In genomic region chr7:101393015-101393414, GRCm38 (mm10) we compare ENCODE assay signal across 11 mouse cellular contexts. TPM values are rescaled to one million over a fixed set of nuclear protein-coding genes. Genes with fewer than 3 reads are reported as not detected.
A peak's percentile ranks its signal among the peaks of the same experiment; 100 is the strongest.
DNase-seq lines count a peak whose midpoint lies in the region; ATAC-seq and TF ChIP-seq lines count a peak whose summit lies in the region.
"Had no signal": no experiment of that assay in that cellular context is flagged by ENCODE, and none has a peak within 500 bp of the region (broad histone marks: within the 10 kb centered on the region; RNA-seq: fewer than 3 reads in every experiment).

No protein-coding gene starts in this region.

- no peaks in the 10 kb centered on the region for H3K36me3 ChIP-seq in forebrain, embryonic 12.5 days (replicated peaks)
- H3K36me3 ChIP-seq in forebrain, postnatal 0 days (ENCODE audit: insufficient read depth): no peaks in the 10 kb centered on the region
- H3K36me3 ChIP-seq in hindbrain, postnatal 0 days (ENCODE audit: insufficient read depth, low read length): 0 out of 2 replicates have a peak, but pooled peaks cover 4% of the 10 kb centered on the region
- peaks cover 31% of the 10 kb centered on the region for H3K36me3 ChIP-seq in stomach, embryonic 14.5 days (ENCODE audit: control insufficient read depth, insufficient read depth, low read length)

- DNase-seq in forebrain, postnatal 0 days: no peak
- DNase-seq in lung, postnatal 10 days: peak; percentile 31
- no peak for DNase-seq in lung, adult 2 months
- DNase-seq in hindbrain, postnatal 0 days (ENCODE audit: low spot score): no peak
- no peak for DNase-seq in urinary bladder, postnatal 25 days (ENCODE audit: low spot score)

- WGBS in forebrain, embryonic 12.5 days: 66% methylated on average over 4 of the region's 4 CpGs
- WGBS in forebrain, postnatal 0 days: 62% methylated on average over 4 of the region's 4 CpGs
- 50% methylated on average over 4 of the region's 4 CpGs for WGBS in lung, adult 2 months
- WGBS in hindbrain, postnatal 0 days: 50% methylated on average over 4 of the region's 4 CpGs
- WGBS in stomach, embryonic 14.5 days: 31% methylated on average over 4 of the region's 4 CpGs

- ATAC-seq in forebrain, embryonic 12.5 days (ENCODE audit: low FRiP score): no peak
- ATAC-seq in forebrain, postnatal 0 days: no peak
- ATAC-seq in hindbrain, postnatal 0 days: no peak
- ATAC-seq in stomach, embryonic 14.5 days (ENCODE audit: insufficient number of reproducible peaks, insufficient read depth, low FRiP score, low read depth): no peak
- no peak for ATAC-seq in granulocyte monocyte progenitor cell, adult 5-6 weeks (replicated peaks; ENCODE audit: poor library complexity, severe bottlenecking)

- TF ChIP-seq CTCF in forebrain, postnatal 0 days (IDR thresholded peaks at IDR 0.05; ENCODE audit: low read depth): no peak
- TF ChIP-seq CTCF in lung, adult 2 months (IDR thresholded peaks at IDR 0.05; ENCODE audit: insufficient read depth, low read length): no peak
- TF ChIP-seq CTCF in hindbrain, postnatal 0 days (IDR thresholded peaks at IDR 0.05; ENCODE audit: low read depth): no peak

- H3K9me3 ChIP-seq in forebrain, embryonic 12.5 days: no peaks in the 10 kb centered on the region
- no peaks in the 10 kb centered on the region for H3K9me3 ChIP-seq in forebrain, postnatal 0 days (ENCODE audit: low read length)
- H3K9me3 ChIP-seq in hindbrain, postnatal 0 days (ENCODE audit: low read length): no peaks in the 10 kb centered on the region
- no peaks in the 10 kb centered on the region for H3K9me3 ChIP-seq in stomach, embryonic 14.5 days (ENCODE audit: control insufficient read depth, low read depth, low read length)

- no peak overlapping the region for H3K4me2 ChIP-seq in forebrain, embryonic 12.5 days
- H3K4me2 ChIP-seq in forebrain, postnatal 0 days (ENCODE audit: low read depth): no peak overlapping the region
- H3K4me2 ChIP-seq in hindbrain, postnatal 0 days (ENCODE audit: low read depth, low read length): no peak overlapping the region
- peak overlapping the region; percentile 15; the same call in 1 of the 2 replicates for H3K4me2 ChIP-seq in stomach, embryonic 14.5 days (replicated peaks; ENCODE audit: low read depth, low read length)

- peak overlapping the region; percentile 36; the same call in 1 of the 2 replicates for H3K27ac ChIP-seq in forebrain, embryonic 12.5 days
- H3K27ac ChIP-seq in forebrain, postnatal 0 days (ENCODE audit: low read depth, low read length): no peak overlapping the region
- peak overlapping the region; percentile 32; the same call in 1 of the 2 replicates for H3K27ac ChIP-seq in hindbrain, postnatal 0 days
- H3K27ac ChIP-seq in stomach, embryonic 14.5 days (ENCODE audit: low read length): peak overlapping the region; percentile 99

- no peak for TF ChIP-seq POLR2A in lung, adult 2 months (IDR thresholded peaks at IDR 0.05; ENCODE audit: borderline replicate concordance, extremely low read depth, low read depth, low read length)

- H3K4me1 ChIP-seq in forebrain, embryonic 12.5 days: peaks cover 23% of the 10 kb centered on the region
- no peaks in the 10 kb centered on the region for H3K4me1 ChIP-seq in forebrain, postnatal 0 days (ENCODE audit: insufficient read depth)
- H3K4me1 ChIP-seq in lung, adult 2 months (ENCODE audit: control insufficient read depth, insufficient read depth, low read length): peaks cover 15% of the 10 kb centered on the region
- 0 out of 2 replicates have a peak, but pooled peaks cover 3% of the 10 kb centered on the region for H3K4me1 ChIP-seq in hindbrain, postnatal 0 days (ENCODE audit: insufficient read depth, low read length)
- peaks cover 33% of the 10 kb centered on the region for H3K4me1 ChIP-seq in stomach, embryonic 14.5 days (ENCODE audit: control insufficient read depth, insufficient read depth, low read length)

- no peak overlapping the region for H3K9ac ChIP-seq in forebrain, embryonic 12.5 days
- no peak overlapping the region for H3K9ac ChIP-seq in forebrain, postnatal 0 days
- H3K9ac ChIP-seq in hindbrain, postnatal 0 days (replicated peaks; ENCODE audit: low read length): no peak overlapping the region
- H3K9ac ChIP-seq in stomach, embryonic 14.5 days (replicated peaks; ENCODE audit: low read depth, low read length): no peak overlapping the region

- no peak overlapping the region for H3K4me3 ChIP-seq in forebrain, embryonic 12.5 days (replicated peaks)
- no peak overlapping the region for H3K4me3 ChIP-seq in forebrain, postnatal 0 days (ENCODE audit: low read depth, low read length)
- no peak overlapping the region for H3K4me3 ChIP-seq in lung, adult 2 months (replicated peaks; ENCODE audit: extremely low read depth, low read depth, low read length)
- no peak overlapping the region for H3K4me3 ChIP-seq in hindbrain, postnatal 0 days (ENCODE audit: low read length)
- H3K4me3 ChIP-seq in stomach, embryonic 14.5 days (ENCODE audit: low read depth, low read length): no peak overlapping the region
- H3K4me3 ChIP-seq: erythroblast, embryonic 14.5 days had no signal

- no peaks in the 10 kb centered on the region for H3K27me3 ChIP-seq in forebrain, embryonic 12.5 days
- H3K27me3 ChIP-seq in forebrain, postnatal 0 days (ENCODE audit: insufficient read depth, low read length): no peaks in the 10 kb centered on the region
- no peaks in the 10 kb centered on the region for H3K27me3 ChIP-seq in hindbrain, postnatal 0 days (ENCODE audit: insufficient read depth, low read length)
- no peaks in the 10 kb centered on the region for H3K27me3 ChIP-seq in stomach, embryonic 14.5 days (ENCODE audit: control insufficient read depth, insufficient read depth, low read length)

RNA-seq across cellular contexts. Expression of gene Gm45837, which starts 17.7 kb away (rescaled TPM):
- not detected in 2 replicates for polyA plus RNA-seq in forebrain, embryonic 12.5 days (2016; fragmentation: Nextera tagmentation; extraction: Ambion mirVana)
- not detected in 2 replicates for total RNA-seq in forebrain, postnatal 0 days (2014; rRNA removed)
- not detected in 2 replicates for polyA plus RNA-seq in forebrain, postnatal 0 days (2015; fragmentation: Nextera tagmentation; extraction: Ambion mirVana)
- polyA plus RNA-seq in lung, adult 2 months (2012; rRNA removed): 0.68 and 1.7 TPM in 2 replicates
- not detected in 2 replicates for total RNA-seq in hindbrain, postnatal 0 days (2014; rRNA removed)
- not detected in 2 replicates for polyA plus RNA-seq in hindbrain, postnatal 0 days (2015; fragmentation: Nextera tagmentation; extraction: Ambion mirVana)
- polyA plus RNA-seq in stomach, embryonic 14.5 days (2014; fragmentation: Nextera tagmentation; extraction: Ambion mirVana): 0.31 and 8.0 TPM in 2 replicates
- not detected in 2 replicates for total RNA-seq in granulocyte monocyte progenitor cell, adult 5-6 weeks (2014; fragmentation: Nextera tagmentation)
- 2.6 TPM in 1 of 2 replicates, not detected in the other for total RNA-seq in granulocyte monocyte progenitor cell, adult 5-6 weeks (2017)
- total RNA-seq: liver, adult 2 months had no signal
- polyA plus RNA-seq: erythroblast, embryonic 14.5 days; liver, adult 2 months; spleen, adult 2 months had no signal

RNA-seq across cellular contexts. Expression of gene Pde2a, which starts 28.5 kb away (rescaled TPM):
- 23.1 and 25.7 TPM in 2 replicates for polyA plus RNA-seq in forebrain, embryonic 12.5 days (2016; fragmentation: Nextera tagmentation; extraction: Ambion mirVana)
- 94.2 and 104 TPM in 2 replicates for total RNA-seq in forebrain, postnatal 0 days (2014; rRNA removed)
- 66.2 and 72.4 TPM in 2 replicates for polyA plus RNA-seq in forebrain, postnatal 0 days (2015; fragmentation: Nextera tagmentation; extraction: Ambion mirVana)
- 8.7 and 9.3 TPM in 2 replicates for polyA plus RNA-seq in lung, adult 2 months (2012; rRNA removed)
- total RNA-seq in hindbrain, postnatal 0 days (2014; rRNA removed): 54.4 and 55.8 TPM in 2 replicates
- 26.7 and 27.1 TPM in 2 replicates for polyA plus RNA-seq in hindbrain, postnatal 0 days (2015; fragmentation: Nextera tagmentation; extraction: Ambion mirVana)
- polyA plus RNA-seq in stomach, embryonic 14.5 days (2014; fragmentation: Nextera tagmentation; extraction: Ambion mirVana): 8.9 and 20.7 TPM in 2 replicates
- total RNA-seq in granulocyte monocyte progenitor cell, adult 5-6 weeks (2014; fragmentation: Nextera tagmentation): 15.8 and 21.1 TPM in 2 replicates
- total RNA-seq in granulocyte monocyte progenitor cell, adult 5-6 weeks (2017): 23.1 and 28.5 TPM in 2 replicates

RNA-seq across cellular contexts. Expression of gene Arap1, which starts 45.1 kb away (rescaled TPM):
- 11.9 and 13.4 TPM in 2 replicates for polyA plus RNA-seq in forebrain, embryonic 12.5 days (2016; fragmentation: Nextera tagmentation; extraction: Ambion mirVana)
- total RNA-seq in forebrain, postnatal 0 days (2014; rRNA removed): 14.3 and 15.8 TPM in 2 replicates
- 8.0 and 10.5 TPM in 2 replicates for polyA plus RNA-seq in forebrain, postnatal 0 days (2015; fragmentation: Nextera tagmentation; extraction: Ambion mirVana)
- polyA plus RNA-seq in lung, adult 2 months (2012; rRNA removed): 157 and 188 TPM in 2 replicates
- 19.2 and 44.0 TPM in 2 replicates for total RNA-seq in hindbrain, postnatal 0 days (2014; rRNA removed)
- polyA plus RNA-seq in hindbrain, postnatal 0 days (2015; fragmentation: Nextera tagmentation; extraction: Ambion mirVana): 9.2 and 10.5 TPM in 2 replicates
- 119 and 131 TPM in 2 replicates for polyA plus RNA-seq in stomach, embryonic 14.5 days (2014; fragmentation: Nextera tagmentation; extraction: Ambion mirVana)
- 59.2 and 81.5 TPM in 2 replicates for total RNA-seq in granulocyte monocyte progenitor cell, adult 5-6 weeks (2014; fragmentation: Nextera tagmentation)
- total RNA-seq in granulocyte monocyte progenitor cell, adult 5-6 weeks (2017): 27.4 and 64.6 TPM in 2 replicates
